Mouse (Mus musculus): ENCODE measurements around the gene Zfp219. TPM values are rescaled to one million over a fixed set of nuclear protein-coding genes. Genes with fewer than 3 reads are reported as not detected.

Gene Zfp219
- polyA plus RNA-seq, 1 experiment: 33.1 TPM

DNA sequence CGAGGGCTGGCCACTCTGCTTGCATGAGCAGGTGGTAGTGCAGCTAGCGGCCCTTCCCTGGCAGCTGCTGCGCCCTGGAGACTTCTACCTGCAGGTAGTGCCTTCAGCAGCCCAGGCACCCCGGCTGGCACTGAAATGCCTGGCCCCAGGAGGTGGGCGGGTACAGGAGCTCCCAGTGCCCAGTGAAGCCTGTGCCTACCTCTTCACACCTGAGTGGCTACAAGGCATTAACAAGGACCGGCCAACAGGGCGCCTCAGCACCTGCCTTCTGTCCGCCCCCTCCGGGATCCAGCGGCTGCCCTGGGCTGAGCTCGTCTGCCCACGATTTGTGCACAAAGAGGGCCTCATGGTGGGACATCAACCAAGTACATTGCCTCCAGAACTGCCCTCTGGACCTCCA, 31.8 kb downstream of the Zfp219 start:
- H3K4me1 ChIP-seq (ENCODE audit: control insufficient read depth, insufficient read depth, low read length): peaks cover 6% of the 10 kb centered on the region; the same call in 1 of the 2 replicates
- no peak for TF ChIP-seq CTCF (IDR thresholded peaks at IDR 0.05; ENCODE audit: borderline replicate concordance, insufficient read depth, low read length)
- no peak for TF ChIP-seq POLR2A (IDR thresholded peaks at IDR 0.05; ENCODE audit: low read depth, low read length)
- H3K4me3 ChIP-seq (ENCODE audit: insufficient read depth, low read length): no peak overlapping the region
- H3K27ac ChIP-seq (ENCODE audit: insufficient read depth, low read length): no peak overlapping the region

DNA sequence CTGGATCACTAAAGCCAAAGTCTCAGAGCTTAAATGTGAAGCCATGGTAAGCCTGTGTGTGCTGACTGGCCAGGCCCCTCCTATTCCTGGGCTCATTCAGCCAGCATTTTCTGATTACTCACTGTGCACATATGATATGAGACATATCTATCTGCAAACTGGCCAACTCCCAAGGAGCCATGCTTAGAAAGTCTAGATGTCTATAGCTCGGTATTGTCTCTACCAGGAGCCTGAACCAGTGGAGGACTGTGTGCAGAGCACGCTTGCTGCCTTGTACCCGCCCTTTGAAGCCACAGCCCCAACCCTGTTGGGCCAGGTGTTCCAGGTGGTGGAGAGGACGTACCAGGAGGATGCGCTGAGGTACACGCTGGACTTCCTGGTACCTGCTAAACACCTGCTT, 33.4 kb downstream of the Zfp219 start:
- peaks cover 6% of the 10 kb centered on the region; the same call in 1 of the 2 replicates for H3K4me1 ChIP-seq (ENCODE audit: control insufficient read depth, insufficient read depth, low read length)
- no peak overlapping the region for H3K4me3 ChIP-seq (ENCODE audit: insufficient read depth, low read length)
- no peak for TF ChIP-seq POLR2A (IDR thresholded peaks at IDR 0.05; ENCODE audit: low read depth, low read length)
- no peak for TF ChIP-seq CTCF (IDR thresholded peaks at IDR 0.05; ENCODE audit: borderline replicate concordance, insufficient read depth, low read length)
- H3K27ac ChIP-seq (ENCODE audit: insufficient read depth, low read length): peak overlapping the region; percentile 95

DNA sequence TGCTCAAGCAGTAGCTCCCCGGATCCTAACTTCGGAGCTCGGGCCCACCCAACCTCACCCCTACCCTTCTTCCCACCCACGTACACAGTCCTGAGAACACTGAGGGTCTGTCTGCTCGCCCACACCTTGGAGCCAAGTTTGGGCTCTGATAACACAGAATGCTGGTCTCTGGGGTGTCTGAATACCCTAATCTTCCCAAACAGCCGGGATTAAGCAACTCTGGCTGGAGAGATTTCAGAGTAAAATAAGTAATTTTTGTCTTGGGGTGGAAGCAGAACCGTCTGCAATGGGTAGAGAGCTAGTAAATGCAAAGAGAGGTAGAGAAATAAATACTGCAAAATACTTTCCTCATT, 34.4 kb downstream of the Zfp219 start:
- TF ChIP-seq CTCF (IDR thresholded peaks at IDR 0.05; ENCODE audit: borderline replicate concordance, insufficient read depth, low read length) (no peak), POLR2A (IDR thresholded peaks at IDR 0.05; ENCODE audit: low read depth, low read length) (no peak)
- peak overlapping the region; percentile 33 for H3K4me3 ChIP-seq (ENCODE audit: insufficient read depth, low read length)
- H3K4me1 ChIP-seq (ENCODE audit: control insufficient read depth, insufficient read depth, low read length): peaks cover 6% of the 10 kb centered on the region; the same call in 1 of the 2 replicates
- peak overlapping the region; percentile 95 for H3K27ac ChIP-seq (ENCODE audit: insufficient read depth, low read length)

DNA sequence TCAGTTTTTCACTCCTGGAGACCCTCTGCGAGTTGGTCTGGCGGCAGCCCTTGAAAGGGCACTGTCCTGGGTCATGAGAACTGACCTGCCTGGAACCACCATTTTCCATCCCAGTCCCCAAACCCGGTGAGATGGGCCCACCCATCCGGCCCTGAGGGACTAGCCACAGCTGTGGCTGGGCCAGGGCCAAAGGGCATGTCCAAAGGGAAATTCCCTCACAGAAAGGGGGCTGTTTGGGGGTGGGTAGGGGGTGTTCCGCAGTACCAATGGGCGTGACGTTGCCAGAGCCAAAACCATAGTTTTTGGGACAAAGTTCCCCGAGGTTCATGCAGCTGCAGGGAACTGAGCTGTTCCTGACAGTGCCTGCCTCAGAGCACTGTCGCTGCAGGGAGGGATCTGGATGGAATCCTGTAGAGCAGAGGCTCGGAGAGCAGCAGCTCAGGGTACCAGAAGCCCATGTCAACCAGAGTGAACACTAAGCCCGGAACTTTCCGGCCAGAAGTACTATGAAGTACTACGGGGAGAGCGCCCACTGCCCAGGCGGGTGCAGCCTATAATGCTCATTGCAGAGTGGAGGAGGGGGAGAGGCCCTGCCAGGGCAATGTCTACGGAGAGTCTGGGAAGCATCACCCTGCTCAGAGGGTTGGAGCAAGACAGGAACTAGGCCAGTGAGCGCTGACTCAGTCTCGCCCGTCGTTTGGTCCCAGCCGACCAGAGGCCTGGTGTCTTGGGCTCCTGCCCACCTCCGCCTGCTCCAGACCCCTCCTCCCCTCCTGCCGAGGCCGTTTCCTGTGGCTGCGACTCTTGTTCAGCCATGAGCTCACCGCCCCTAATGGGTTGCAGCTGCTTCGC, 35.0 kb downstream of the Zfp219 start:
- H3K4me1 ChIP-seq (ENCODE audit: control insufficient read depth, insufficient read depth, low read length): peaks cover 6% of the 10 kb centered on the region; the same call in 1 of the 2 replicates
- peak overlapping the region; percentile 91 for H3K4me3 ChIP-seq (ENCODE audit: insufficient read depth, low read length)
- H3K27ac ChIP-seq (ENCODE audit: insufficient read depth, low read length): peak overlapping the region; percentile 95
- TF ChIP-seq CTCF (IDR thresholded peaks at IDR 0.05; ENCODE audit: borderline replicate concordance, insufficient read depth, low read length): no peak
- peak; percentile 90 for TF ChIP-seq POLR2A (IDR thresholded peaks at IDR 0.05; ENCODE audit: low read depth, low read length)

DNA sequence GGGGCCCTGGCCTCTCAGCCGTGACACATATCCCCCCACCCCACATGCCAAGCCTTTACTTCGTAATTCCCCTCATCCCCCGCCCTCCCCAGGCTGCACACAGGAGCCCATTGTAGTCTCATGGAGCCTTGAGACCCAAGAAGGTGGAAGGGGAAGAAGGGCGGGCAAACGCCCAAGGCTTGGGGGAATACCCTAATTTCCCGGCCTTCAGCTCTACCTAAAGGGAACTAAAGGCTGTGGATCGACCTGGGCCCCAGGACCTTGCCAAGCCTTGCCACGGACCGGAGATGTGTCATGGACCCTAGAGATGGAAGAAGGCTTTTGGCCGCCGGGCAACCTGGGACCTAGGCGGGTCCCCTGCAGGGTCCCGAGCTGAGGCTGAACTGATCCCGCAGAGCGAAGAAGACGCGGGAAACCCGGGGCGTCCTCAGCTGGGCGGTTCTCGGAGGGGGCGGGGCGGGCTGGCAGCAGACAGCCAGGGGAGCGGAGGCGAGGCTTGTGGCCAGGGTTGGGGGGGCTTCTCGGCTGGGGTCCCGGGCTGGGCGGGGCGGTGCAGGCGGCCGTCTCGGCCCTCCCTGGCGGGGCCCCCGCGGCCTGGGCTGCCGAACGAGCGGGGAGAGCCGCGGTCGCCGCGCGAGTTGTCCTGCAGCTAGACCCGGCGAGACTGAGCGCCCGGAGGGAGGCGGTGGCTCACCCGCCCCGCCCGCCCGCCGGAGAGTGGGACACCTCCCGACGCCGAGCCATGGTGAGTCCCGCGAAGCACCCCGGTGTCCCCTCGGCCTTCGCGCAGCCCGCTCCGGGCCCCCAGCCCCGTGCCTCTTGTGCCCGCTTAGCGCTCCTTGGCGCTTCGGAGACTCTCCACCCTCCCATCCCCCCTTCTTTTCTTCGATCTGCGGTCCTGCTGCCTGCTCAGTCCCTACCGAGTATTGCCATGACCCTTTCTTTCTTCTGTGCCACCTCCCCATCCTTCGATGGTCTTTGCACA, 36.0 kb downstream of the Zfp219 start, which contains the start of gene Arhgef40:
Gene Arhgef40 (plus strand): TSS at position 473 of the 985 bp plus-strand sequence.
- Histone ChIP-seq H3K4me3 (ENCODE audit: insufficient read depth, low read length) (peak within 1 kb of the TSS; percentile 91), H3K27ac (ENCODE audit: insufficient read depth, low read length) (peak within 1 kb of the TSS; percentile 94), H3K4me1 (ENCODE audit: control insufficient read depth, insufficient read depth, low read length) (peaks cover 6% of the 10 kb centered on the region; the same call in 1 of the 2 replicates)
- no peak for TF ChIP-seq CTCF (IDR thresholded peaks at IDR 0.05; ENCODE audit: borderline replicate concordance, insufficient read depth, low read length)
- peak; percentile 36 for TF ChIP-seq POLR2A (IDR thresholded peaks at IDR 0.05; ENCODE audit: low read depth, low read length)

DNA sequence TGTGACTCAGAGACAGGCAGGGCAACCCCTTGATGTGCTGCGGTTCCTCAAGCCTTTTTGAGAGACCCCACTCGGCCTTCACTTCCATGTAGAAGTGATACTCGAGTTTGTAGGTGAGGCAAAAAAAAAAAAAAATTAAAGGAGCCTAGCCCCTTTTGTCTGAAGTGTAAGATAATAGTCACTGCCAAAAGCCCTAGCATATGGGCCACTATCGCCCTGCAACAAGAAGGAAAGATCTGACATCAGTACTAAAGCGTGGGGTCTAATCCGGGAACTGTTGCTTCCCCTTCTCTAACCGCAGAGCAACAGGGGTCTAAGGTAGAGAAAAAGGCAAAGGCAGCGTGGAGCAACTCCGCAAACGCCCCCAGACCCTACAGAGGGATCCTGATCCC, 36.7 kb downstream of the Zfp219 start:
- Histone ChIP-seq H3K4me3 (ENCODE audit: insufficient read depth, low read length) (peak overlapping the region; percentile 91; the same call in 1 of the 2 replicates), H3K27ac (ENCODE audit: insufficient read depth, low read length) (no peak overlapping the region), H3K4me1 (ENCODE audit: control insufficient read depth, insufficient read depth, low read length) (peaks cover 6% of the 10 kb centered on the region; the same call in 1 of the 2 replicates)
- TF ChIP-seq POLR2A (IDR thresholded peaks at IDR 0.05; ENCODE audit: low read depth, low read length) (no peak), CTCF (IDR thresholded peaks at IDR 0.05; ENCODE audit: borderline replicate concordance, insufficient read depth, low read length) (no peak)

DNA sequence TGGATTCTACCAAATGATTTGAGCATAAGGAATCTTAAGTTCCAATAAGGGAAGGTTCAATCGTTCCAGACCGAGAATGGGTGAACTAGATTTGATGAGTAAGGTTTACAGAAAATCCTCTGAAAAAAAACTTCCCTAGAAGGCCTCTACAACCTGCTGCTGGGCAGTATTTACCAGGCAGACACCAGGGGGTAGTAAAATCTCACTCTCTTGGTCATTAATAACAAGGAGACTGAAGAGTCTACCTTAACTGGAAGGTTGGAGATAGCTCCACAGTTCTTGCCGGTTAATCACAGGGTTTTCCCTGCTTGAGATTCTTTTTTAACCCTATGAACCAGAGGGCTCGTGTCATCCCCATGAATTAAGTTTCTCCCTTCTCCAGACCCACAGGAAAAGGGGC, 37.3 kb downstream of the Zfp219 start:
- peaks cover 6% of the 10 kb centered on the region; the same call in 1 of the 2 replicates for H3K4me1 ChIP-seq (ENCODE audit: control insufficient read depth, insufficient read depth, low read length)
- no peak for TF ChIP-seq CTCF (IDR thresholded peaks at IDR 0.05; ENCODE audit: borderline replicate concordance, insufficient read depth, low read length)
- H3K27ac ChIP-seq (ENCODE audit: insufficient read depth, low read length): no peak overlapping the region
- H3K4me3 ChIP-seq (ENCODE audit: insufficient read depth, low read length): no peak overlapping the region

DNA sequence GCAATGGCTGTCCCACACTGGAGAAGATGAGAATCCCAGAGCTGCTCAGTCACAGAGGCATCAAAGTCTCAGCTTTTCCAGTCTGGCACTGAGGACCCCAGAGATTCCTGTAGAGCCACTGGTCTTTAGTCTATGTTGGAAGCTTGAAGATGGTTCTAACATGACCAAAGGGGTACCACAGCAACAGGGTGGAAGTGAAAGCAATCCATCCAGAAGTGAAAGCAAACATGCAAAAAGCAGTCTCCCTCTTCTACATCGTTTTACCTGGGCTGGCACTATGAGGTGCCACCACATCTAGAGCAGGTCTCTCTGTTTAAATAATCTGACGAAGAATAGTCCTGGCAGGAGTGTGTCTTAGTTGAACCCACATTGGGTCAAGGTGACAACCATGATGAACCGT, 41.3 kb downstream of the Zfp219 start:
- TF ChIP-seq CTCF (IDR thresholded peaks at IDR 0.05; ENCODE audit: borderline replicate concordance, insufficient read depth, low read length) (no peak), POLR2A (IDR thresholded peaks at IDR 0.05; ENCODE audit: low read depth, low read length) (no peak)
- no peak overlapping the region for H3K4me3 ChIP-seq (ENCODE audit: insufficient read depth, low read length)
- no peaks in the 10 kb centered on the region for H3K4me1 ChIP-seq (ENCODE audit: control insufficient read depth, insufficient read depth, low read length)
- H3K27ac ChIP-seq (ENCODE audit: insufficient read depth, low read length): no peak overlapping the region

DNA sequence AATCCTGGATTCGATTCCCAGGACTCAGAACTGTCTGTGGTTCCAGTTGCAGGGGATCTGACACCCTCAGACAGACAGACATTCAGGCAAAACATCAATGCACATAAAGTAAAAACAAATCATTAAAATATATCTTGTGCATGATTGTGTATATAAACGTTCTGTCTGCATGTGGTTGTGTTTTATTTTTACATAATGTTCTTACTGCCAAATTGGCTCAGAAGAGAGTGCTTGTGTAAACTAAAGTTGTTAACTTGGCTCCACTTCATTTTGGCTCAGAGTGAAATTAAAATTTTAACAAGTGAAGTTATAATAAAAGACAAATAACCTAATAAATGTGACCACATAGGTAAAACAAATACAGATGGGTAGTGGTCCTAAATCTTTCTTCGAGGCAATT, 53.1 kb downstream of the Zfp219 start:
- Histone ChIP-seq H3K4me3 (ENCODE audit: insufficient read depth, low read length) (no peak overlapping the region), H3K27ac (ENCODE audit: insufficient read depth, low read length) (no peak overlapping the region), H3K4me1 (ENCODE audit: control insufficient read depth, insufficient read depth, low read length) (no peaks in the 10 kb centered on the region)
- TF ChIP-seq POLR2A (IDR thresholded peaks at IDR 0.05; ENCODE audit: low read depth, low read length): no peak
- TF ChIP-seq CTCF (IDR thresholded peaks at IDR 0.05; ENCODE audit: borderline replicate concordance, insufficient read depth, low read length): no peak
